Mouse (Mus musculus) cerebral cortex, adult 2 months (tissue): ENCODE measurements around the gene Col18a1.

Experiments
- WGBS: fragments of 180-500 bp; shearing (Covaris S2); methylation state at CpG from one replicate; pipeline ENCODE4 v1.1.7; 2018; 5-methylcytosine and 5-hydroxymethylcytosine counted together

Col18a1 gene

GRCm38 (mm10) chr10:77165963-77166717 lies at the start of gene Col18a1:
Col18a1 (minus strand) TSS chr10:77166548.
- 3% methylated on average over 42 of the region's 42 CpGs for WGBS

DNA sequence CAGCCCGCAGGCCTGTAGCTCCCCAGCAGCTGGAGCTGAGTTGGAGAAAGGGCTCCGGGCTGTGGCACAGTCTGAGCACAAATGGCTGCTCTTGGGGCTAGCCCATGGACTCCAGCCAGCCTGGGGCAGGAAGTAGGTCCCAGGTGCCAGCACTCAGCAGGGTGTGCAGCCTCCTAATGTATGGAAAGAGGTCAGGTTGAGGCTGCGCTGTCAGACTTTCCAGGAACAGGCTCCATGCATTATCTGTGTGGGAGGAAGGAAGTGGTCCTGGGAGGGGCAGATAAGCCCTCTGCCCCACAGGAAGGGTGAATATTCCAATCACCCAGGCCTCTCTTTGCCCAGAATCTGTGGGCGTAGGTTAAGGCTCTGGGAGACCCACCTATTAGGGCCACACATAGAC lies 49.3 kb upstream of the Col18a1 start:
- 68% methylated on average over 4 of the region's 4 CpGs for WGBS

DNA sequence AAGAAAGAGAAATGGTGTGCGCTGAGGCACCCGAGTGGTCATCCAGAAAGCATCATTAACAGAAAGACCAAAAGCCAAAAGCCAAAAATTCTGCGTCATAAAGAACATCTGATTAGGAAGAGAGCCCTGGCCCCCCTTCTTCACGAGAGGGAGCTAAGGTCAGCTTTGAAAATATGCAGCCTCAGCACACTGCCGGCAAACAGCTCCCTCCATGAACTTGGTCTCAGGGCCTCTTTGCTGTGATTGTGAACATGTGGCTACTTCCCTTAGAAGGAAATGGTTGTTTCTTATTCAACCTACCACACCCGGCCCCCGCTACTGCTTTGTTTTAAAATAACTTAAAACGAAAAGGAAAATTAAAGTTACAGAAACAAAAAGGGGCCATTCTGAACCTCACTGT lies 48.2 kb upstream of the Col18a1 start:
- WGBS: 62% methylated on average over 8 of the region's 8 CpGs

- 99% methylated on average over 5 of the region's 5 CpGs for WGBS
Observed at GRCm38 (mm10) chr10:77213483-77213882, 47.1 kb upstream of the Col18a1 start.

GRCm38 (mm10) chr10:77212354-77213120 lies 46.2 kb upstream of the Col18a1 start:
- WGBS: 87% methylated on average over 6 of the region's 6 CpGs

DNA sequence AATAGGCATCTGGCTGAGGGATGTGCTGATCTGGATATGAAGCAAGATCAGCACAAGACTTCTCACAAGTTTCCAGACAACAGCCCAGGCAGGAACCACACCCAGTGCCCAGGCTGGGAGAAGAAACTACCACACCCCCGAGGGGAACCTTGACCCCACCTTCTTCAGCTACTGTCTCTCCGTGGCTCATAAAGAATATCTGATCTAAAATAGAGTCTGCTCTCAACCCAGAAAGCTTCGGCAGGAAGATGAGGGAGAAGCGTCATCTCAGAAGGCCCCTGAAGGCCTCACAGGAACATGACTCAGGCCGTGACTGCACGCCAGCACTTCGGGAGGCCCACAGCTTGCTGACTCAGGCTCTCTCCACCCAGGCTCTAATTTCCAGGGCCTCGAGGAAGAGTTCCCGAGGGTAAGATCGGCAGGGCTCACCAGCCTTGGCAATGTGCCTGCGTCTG lies 44.8 kb upstream of the Col18a1 start:
- 33% methylated on average over 11 of the region's 11 CpGs for WGBS

- WGBS: 91% methylated on average over 3 of the region's 3 CpGs
Observed at GRCm38 (mm10) chr10:77210666-77211065, 44.3 kb upstream of the Col18a1 start.

GRCm38 (mm10) chr10:77209261-77209660 lies 42.9 kb upstream of the Col18a1 start:
- WGBS: 83% methylated on average over 5 of the region's 5 CpGs

DNA sequence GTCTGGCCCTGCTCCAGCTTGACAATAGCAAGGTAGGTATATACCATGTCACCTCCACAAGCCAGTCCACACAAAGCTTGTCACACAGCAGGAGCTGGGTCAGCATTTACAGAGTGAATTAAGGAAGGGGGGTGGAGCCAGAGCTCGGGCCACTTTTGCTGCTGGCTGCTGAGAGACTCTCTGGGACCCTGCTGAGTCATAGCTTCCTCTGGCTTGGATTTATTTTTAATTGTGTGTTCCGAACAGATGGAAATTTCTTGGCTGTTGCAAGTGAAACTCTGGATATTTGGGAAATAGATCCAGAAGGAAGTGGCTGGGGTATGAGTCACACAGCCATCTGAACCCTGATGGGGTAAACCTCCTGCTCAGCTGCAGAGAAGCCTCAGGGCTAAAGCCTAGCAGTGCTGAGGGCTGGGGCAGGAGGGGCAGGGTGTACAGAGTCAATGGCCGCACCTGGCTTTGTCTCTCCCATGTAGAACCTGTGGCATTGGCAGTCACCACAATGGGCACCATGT lies 40.3 kb upstream of the Col18a1 start:
- WGBS: 24% methylated on average over 3 of the region's 3 CpGs

GRCm38 (mm10) chr10:77206134-77206533 lies 39.8 kb upstream of the Col18a1 start:
- WGBS: 66% methylated on average over 2 of the region's 2 CpGs

- WGBS: 74% methylated on average over 4 of the region's 4 CpGs
Observed at GRCm38 (mm10) chr10:77203960-77204359, 37.6 kb upstream of the Col18a1 start.

- 56% methylated on average over 5 of the region's 5 CpGs for WGBS
Observed at GRCm38 (mm10) chr10:77201919-77202318, 35.6 kb upstream of the Col18a1 start.

DNA sequence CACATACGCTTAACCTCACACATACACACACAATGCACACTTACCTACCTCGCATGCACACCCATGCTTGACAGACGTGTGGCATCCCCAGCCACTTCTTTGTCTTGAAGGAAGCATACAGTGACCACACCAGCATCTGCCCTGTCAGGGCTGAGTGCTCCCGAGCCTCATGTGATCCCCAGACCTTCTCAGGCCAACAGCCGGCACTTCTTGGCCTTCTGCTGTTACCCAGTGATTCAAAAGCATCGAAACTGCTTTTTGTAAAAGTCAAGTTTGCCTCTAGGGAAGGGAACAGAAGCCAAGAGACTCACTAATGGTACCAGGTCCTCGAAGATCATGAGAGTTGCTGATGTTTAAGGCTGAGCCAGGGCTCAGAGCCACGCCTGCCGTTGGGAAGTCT lies 33.9 kb upstream of the Col18a1 start:
- WGBS: 91% methylated on average over 9 of the region's 9 CpGs

GRCm38 (mm10) chr10:77199229-77199628 lies 32.9 kb upstream of the Col18a1 start:
- 74% methylated on average over 2 of the region's 2 CpGs for WGBS

DNA sequence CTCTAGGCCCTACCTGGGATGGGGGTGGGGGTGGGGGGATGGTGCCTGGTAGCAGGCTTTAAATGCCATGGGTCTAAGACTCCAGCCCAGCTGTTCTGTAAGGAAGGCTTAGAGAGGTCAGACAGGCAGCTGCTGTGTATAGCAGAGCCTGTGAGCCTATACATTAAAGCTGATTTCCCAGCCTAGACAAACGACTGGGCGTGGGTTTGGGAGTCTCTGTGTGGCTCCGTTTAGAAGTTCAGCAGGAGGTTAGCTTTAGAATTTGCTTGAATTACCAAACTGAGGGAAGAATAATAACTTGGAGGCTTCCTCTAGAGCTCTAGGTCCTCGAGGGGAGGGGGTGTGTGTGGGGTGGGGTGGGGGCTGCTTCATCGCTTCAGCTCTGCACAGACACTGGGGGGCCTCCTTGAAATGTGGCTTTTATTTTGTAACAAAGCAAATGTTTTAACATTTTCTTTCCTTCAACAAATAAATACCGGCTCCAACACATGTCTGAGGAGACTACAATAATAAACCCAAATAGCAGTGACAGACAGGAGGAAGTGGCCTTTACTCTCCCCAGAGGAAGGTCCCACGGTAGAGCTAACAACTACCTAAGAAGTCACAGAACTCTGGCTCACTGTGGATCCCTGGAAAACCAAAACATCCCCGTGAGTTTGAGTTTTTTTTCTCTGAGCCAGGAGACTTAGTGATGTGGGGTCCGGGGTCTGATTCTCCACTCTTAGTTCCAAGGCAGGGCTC lies 31.3 kb upstream of the Col18a1 start:
- 42% methylated on average over 9 of the region's 9 CpGs for WGBS

GRCm38 (mm10) chr10:77196676-77197075 lies 30.3 kb upstream of the Col18a1 start:
- 90% methylated on average over 4 of the region's 4 CpGs for WGBS

GRCm38 (mm10) chr10:77196115-77196514 lies 29.8 kb upstream of the Col18a1 start:
- WGBS: 96% methylated on average over 3 of the region's 3 CpGs

GRCm38 (mm10) chr10:77192745-77193144 lies 26.4 kb upstream of the Col18a1 start:
- WGBS: 75% methylated on average over 17 of the region's 17 CpGs

- 59% methylated on average over 10 of the region's 10 CpGs for WGBS
Observed at GRCm38 (mm10) chr10:77190967-77191915, 24.9 kb upstream of the Col18a1 start.

GRCm38 (mm10) chr10:77187427-77187826 lies 21.1 kb upstream of the Col18a1 start:
- WGBS: 59% methylated on average over 7 of the region's 7 CpGs

DNA sequence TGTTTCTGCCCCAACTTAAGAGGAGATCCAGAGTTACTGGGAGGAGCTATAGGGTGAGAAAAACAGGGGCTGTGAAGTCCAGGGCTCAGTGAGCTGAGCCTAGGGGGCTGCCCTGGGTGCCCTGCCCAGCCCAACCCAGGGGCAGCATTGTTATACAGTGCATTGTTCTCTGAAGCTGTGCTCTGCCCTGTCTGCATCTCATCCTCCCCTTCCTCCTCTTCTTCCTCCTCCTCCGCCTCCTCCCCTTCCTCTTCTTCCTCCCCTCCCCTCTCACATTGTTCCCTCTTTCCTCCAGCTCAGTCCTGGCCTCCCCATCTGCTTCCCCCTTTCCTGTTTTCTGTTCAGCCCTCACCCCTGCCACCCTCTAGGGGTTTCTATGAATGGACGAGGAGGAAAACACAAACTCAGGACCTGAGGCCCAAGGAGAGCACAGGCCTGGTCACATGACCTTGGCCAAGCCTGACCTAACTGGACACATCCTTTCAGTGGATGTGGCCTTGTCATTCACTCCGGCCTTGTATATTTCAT lies 16.5 kb upstream of the Col18a1 start:
- 81% methylated on average over 3 of the region's 3 CpGs for WGBS
